Mouse (Mus musculus) brain, embryonic 14.5 days (tissue): Measurements from ENCODE around the gene Zmiz1. TPM values are rescaled to one million over a fixed set of nuclear protein-coding genes. Genes with fewer than 3 reads are reported as not detected.

Experiments
- DNase-seq: peaks from one replicate; pipeline ENCODE4 v3.0.0-alpha.2; 2011; ENCODE audit warnings: low read depth
- CTCF ChIP-seq: fragments of 200-500 bp; IDR thresholded peaks from 2 replicates; pipeline ENCODE4 v1.5.1; 2012; ENCODE audit warnings: inconsistent platforms, mild to moderate bottlenecking, moderate library complexity, borderline replicate concordance; ENCODE audit not compliant: insufficient read depth, insufficient read length; ENCODE audit errors: extremely low read depth
- POLR2A ChIP-seq: fragments of 200-500 bp; IDR thresholded peaks from 2 replicates; pipeline ENCODE4 v1.6.1; 2012; ENCODE audit warnings: mild to moderate bottlenecking, inconsistent platforms, borderline replicate concordance; ENCODE audit not compliant: poor library complexity, insufficient read depth, insufficient read length, severe bottlenecking; ENCODE audit errors: extremely low read depth
- polyA plus RNA-seq: library from polyadenylated mRNA; depleted of rRNA; stranded (reverse); fragments of >200 nt; gene quantifications from 2 replicates; pipeline ENCODE4 v1.2.3, GENCODE M21; 2012

Zmiz1 gene
- polyA plus RNA-seq, 1 experiment = 141 TPM

GRCm38 (mm10) chr14:25588946-25589937 lies 130.3 kb downstream of the Zmiz1 start:
- peak; percentile 77 for DNase-seq
- TF ChIP-seq CTCF = no peak
- TF ChIP-seq POLR2A = no peak

DNA sequence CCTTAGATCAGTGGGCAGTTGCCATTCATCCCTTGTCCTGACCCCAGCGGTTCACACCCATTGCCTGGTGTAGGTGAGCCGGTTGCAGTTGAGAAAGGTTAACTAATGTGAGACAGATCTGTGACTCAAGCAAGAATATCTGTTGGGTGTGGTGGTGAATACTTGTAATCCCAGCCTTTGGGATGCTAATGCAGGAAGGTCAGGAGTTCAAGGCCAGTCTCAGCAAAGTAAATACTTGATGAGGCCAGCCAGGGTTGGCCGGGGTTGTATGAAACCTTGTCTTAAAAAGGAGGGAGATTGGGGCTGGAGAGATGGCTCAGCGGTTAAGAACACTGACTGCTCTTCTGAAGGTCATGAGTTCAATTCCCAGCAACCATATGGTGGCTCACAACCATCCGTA lies 132.0 kb downstream of the Zmiz1 start:
- no peak for DNase-seq
- TF ChIP-seq POLR2A = no peak
- no peak for TF ChIP-seq CTCF

DNA sequence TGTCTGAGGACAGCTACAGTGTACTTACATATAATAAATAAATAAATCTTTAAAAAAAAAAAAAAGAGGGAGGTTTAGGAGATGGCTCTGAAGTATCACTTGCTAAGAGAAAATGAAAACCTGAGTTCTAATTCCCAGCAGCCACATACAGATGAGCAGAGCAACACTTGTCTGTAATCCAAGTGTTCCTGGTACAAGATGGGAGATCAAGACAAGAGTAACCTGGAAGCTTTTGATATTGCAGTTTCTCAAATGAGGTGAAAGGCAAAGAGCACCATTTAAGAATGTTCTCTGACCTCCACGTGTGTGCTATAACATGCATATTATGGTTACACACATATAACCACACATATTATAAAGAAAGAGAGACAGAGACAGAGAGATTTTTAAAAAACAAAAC lies 132.4 kb downstream of the Zmiz1 start:
- TF ChIP-seq CTCF (no peak), POLR2A (no peak)
- no peak for DNase-seq

DNA sequence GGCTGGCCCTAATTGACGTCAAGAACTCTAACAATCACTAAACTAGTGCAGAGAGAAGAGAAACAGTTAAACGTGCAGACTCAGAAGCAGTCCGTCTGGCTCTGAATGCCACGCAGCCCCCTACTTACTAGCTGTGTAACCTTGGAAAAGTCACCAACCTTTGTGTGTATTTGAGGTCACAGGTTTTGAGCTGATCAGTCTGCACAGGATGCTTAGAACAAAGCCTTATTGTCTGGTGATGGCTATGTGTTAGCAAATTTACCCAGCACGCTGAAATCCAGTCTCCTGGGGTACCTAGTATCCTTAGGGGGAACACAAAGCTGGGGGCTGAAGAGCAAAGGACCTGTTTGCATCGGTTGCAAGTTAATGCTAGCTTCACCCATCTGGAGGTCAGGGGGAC lies 133.5 kb downstream of the Zmiz1 start:
- no peak for DNase-seq
- TF ChIP-seq POLR2A (no peak), CTCF (no peak)

GRCm38 (mm10) chr14:25593876-25594275 lies 134.9 kb downstream of the Zmiz1 start:
- peak; percentile 66 for DNase-seq
- TF ChIP-seq CTCF (no peak), POLR2A (no peak)

- no peak for TF ChIP-seq CTCF
- no peak for TF ChIP-seq POLR2A
- no peak for DNase-seq
These were observed 135.6 kb downstream of the Zmiz1 start for GRCm38 (mm10) chr14:25594611-25595010.

DNA sequence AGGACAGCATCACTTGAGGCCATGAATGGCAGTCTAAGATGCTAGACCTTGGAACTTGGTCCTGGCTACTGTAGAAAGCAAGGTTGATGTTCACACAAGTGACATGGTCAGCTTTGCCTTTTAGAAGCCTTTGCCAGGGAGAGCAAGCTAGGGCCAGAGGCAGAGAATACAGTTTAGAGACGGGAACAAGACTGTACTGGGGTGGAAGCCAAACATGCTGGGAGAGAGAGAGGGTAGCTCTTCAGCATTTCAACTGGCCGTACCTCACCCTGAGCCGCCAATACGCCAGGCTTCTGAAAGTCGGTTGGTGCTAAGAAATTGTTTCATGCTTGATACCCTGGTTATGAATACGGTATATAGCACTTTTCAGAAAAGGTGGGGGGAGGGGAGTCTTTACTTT lies 140.0 kb downstream of the Zmiz1 start:
- DNase-seq = no peak
- no peak for TF ChIP-seq POLR2A
- no peak for TF ChIP-seq CTCF

- TF ChIP-seq CTCF (no peak), POLR2A (no peak)
- no peak for DNase-seq
These were observed 140.9 kb downstream of the Zmiz1 start for GRCm38 (mm10) chr14:25599934-25600333.

- no peak for TF ChIP-seq POLR2A
- no peak for TF ChIP-seq CTCF
- no peak for DNase-seq
These were observed 141.4 kb downstream of the Zmiz1 start for GRCm38 (mm10) chr14:25600358-25600757.

- DNase-seq = peak; percentile 27
- TF ChIP-seq POLR2A = no peak
- no peak for TF ChIP-seq CTCF
These were observed 142.0 kb downstream of the Zmiz1 start for GRCm38 (mm10) chr14:25600951-25601350.

DNA sequence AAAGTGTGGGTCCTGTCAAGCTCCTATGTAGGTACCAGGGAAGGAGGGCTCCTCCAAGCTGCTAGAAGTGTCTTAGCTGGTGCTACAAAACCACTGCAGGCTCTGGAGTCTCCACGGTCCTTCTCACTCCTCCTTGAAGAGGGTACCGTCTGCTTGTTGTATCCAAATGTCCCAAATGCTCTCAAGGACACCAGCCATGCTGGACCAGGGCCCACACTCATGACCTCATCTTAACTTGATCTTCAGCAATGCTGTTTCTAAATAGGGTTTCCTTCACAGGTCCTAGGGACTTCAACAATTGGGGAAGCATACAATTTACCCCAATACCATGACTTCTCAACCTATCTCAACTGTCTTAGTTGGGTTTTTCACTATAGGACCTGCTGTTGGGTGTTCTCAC lies 143.0 kb downstream of the Zmiz1 start:
- TF ChIP-seq POLR2A (no peak), CTCF (no peak)
- no peak for DNase-seq

GRCm38 (mm10) chr14:25604395-25605142 lies 145.6 kb downstream of the Zmiz1 start:
- peak; percentile 62 for DNase-seq
- TF ChIP-seq POLR2A (no peak), CTCF (no peak)
